Mouse (Mus musculus) megakaryocyte progenitor cell, adult 5-6 weeks (primary cell): ENCODE measurements at regions not wholly inside any gene's neighbourhood (a gene's known extent, or its start where the extent isn't known, plus 50 kb on each side); places are given as distances from the start of the nearest gene placed in this dataset.

ENCODE experiments used
- ATAC-seq: replicated peaks from 2 replicates; pipeline ENCODE4 v1.8.0; 2016; ENCODE audit warnings: mild to moderate bottlenecking, moderate TSS enrichment, inconsistent platforms; ENCODE audit not compliant: poor library complexity

GRCm38 (mm10) chr6:143287322-143287721 is 120.3 kb downstream of the Etnk1 start:
- no peak for ATAC-seq

- no peak for ATAC-seq
These were observed 121.6 kb downstream of the Etnk1 start for GRCm38 (mm10) chr6:143288491-143289130.

- ATAC-seq, result peak; percentile 46; the same call in 1 of the 2 replicates
These were observed 126.6 kb downstream of the Etnk1 start for GRCm38 (mm10) chr6:143293648-143294047.

- no peak for ATAC-seq
These were observed 131.4 kb downstream of the Etnk1 start for GRCm38 (mm10) chr6:143298391-143298790.

- no peak for ATAC-seq
These were observed 134.4 kb downstream of the Etnk1 start for GRCm38 (mm10) chr6:143301414-143301813.

- peak; percentile 99 for ATAC-seq
These were observed 140.3 kb downstream of the Etnk1 start for GRCm38 (mm10) chr6:143307327-143307726.

- ATAC-seq, result no peak
These were observed 148.8 kb downstream of the Etnk1 start for GRCm38 (mm10) chr6:143315859-143316258.

GRCm38 (mm10) chr6:143320426-143320825 is 153.4 kb downstream of the Etnk1 start:
- peak; percentile 60 for ATAC-seq

- no peak for ATAC-seq
These were observed 157.6 kb downstream of the Etnk1 start for GRCm38 (mm10) chr6:143324636-143325035.

- ATAC-seq, result peak; percentile 83
These were observed 160.1 kb downstream of the Etnk1 start for GRCm38 (mm10) chr6:143326956-143327722.

GRCm38 (mm10) chr6:143327788-143328187 is 160.8 kb downstream of the Etnk1 start:
- peak; percentile 19; the same call in 1 of the 2 replicates for ATAC-seq

- ATAC-seq, result peak; percentile 62
These were observed 161.2 kb downstream of the Etnk1 start for GRCm38 (mm10) chr6:143328202-143328601.

- ATAC-seq, result no peak
These were observed 162.1 kb downstream of the Etnk1 start for GRCm38 (mm10) chr6:143329096-143329495.

GRCm38 (mm10) chr6:143333493-143333892 is 166.5 kb downstream of the Etnk1 start:
- no peak for ATAC-seq

- no peak for ATAC-seq
These were observed 169.6 kb downstream of the Etnk1 start for GRCm38 (mm10) chr6:143336574-143336973.

- ATAC-seq, result 0 out of 2 replicates have a peak, but pooled peaks have one; percentile 31
These were observed 182.0 kb downstream of the Etnk1 start for GRCm38 (mm10) chr6:143349000-143349399.

- ATAC-seq, result no peak
These were observed 192.5 kb downstream of the Etnk1 start for GRCm38 (mm10) chr6:143359320-143360032.

GRCm38 (mm10) chr6:143361149-143361725 is 194.2 kb downstream of the Etnk1 start:
- ATAC-seq, result peak; percentile 92

GRCm38 (mm10) chr6:143361963-143362362 is 194.9 kb downstream of the Etnk1 start:
- no peak for ATAC-seq

- ATAC-seq, result peak; percentile 50; the same call in 1 of the 2 replicates
These were observed 198.8 kb downstream of the Etnk1 start for GRCm38 (mm10) chr6:143365840-143366239.

- no peak for ATAC-seq
These were observed 200.8 kb downstream of the Etnk1 start for GRCm38 (mm10) chr6:143367804-143368203.
